Comparison of ENCODE assay signal across 24 mouse cellular contexts in the genomic region with DNA sequence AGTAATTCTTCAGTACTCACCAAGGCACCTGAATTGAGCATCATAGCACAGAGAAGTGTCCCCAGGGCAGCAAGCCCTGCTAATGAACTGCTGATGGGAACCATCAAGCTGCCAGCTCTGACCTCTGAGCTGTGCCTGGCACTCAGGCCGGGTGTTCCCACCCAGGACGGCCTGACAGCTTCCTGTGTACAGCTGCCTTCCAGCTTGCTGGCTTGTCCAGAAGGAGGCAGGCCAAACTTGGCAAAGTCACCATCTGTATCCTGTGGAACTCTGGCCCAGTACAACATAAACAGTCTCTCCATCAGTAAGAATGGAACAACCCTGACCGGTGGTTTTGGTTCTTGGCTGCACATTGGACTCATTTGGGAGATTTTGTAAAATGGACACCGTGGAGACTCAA. TPM values are rescaled to one million over a fixed set of nuclear protein-coding genes. Genes with fewer than 3 reads are reported as not detected.
DNase-seq lines count a peak whose midpoint lies in the region; ATAC-seq and TF ChIP-seq lines count a peak whose summit lies in the region.
"Had no signal": no experiment of that assay in that cellular context is flagged by ENCODE, and none has a peak within 500 bp of the region (broad histone marks: within the 10 kb centered on the region; RNA-seq: fewer than 3 reads in every experiment).

No protein-coding gene starts in this region.

- H3K27me3 ChIP-seq in lung, embryonic 14.5 days (ENCODE audit: insufficient read depth, low read length) = no peaks in the 10 kb centered on the region
- H3K27me3 ChIP-seq: forebrain, embryonic 13.5 days; hindbrain, embryonic 13.5 days; liver, embryonic 15.5 days; midbrain, embryonic 12.5 days had no signal

- DNase-seq in heart, adult 11 months = peak; percentile 92
- no peak for DNase-seq in heart, postnatal 25 days (ENCODE audit: low spot score)
- DNase-seq in adipocyte (ENCODE audit: low spot score) = peak; percentile 55
- peak; percentile 61 for DNase-seq in lung, embryonic 14.5 days
- peak; percentile 65 for DNase-seq in lung, postnatal 25 days (ENCODE audit: low spot score)
- DNase-seq in adrenal gland, adult 18-20 months (ENCODE audit: low spot score in 2 of 2) = no peak
- DNase-seq in gastrocnemius, adult 8-10 months (ENCODE audit: low spot score in 2 of 2) = no peak
- DNase-seq: adrenal gland, postnatal 10 days; B cell, adult 2 months; cerebellum, adult 2 months; gastrocnemius, postnatal 36 days; kidney, adult 2 months; kidney, postnatal 14 days; liver; thymus, adult 2 months; thymus, postnatal 4 days had no signal

- ATAC-seq in lung, embryonic 14.5 days (ENCODE audit: insufficient read depth) = peak; percentile 59
- ATAC-seq: forebrain, embryonic 13.5 days had no signal

- 40% methylated on average over 4 of the region's 4 CpGs for WGBS in lung, embryonic 14.5 days

- H3K4me1 ChIP-seq in lung, embryonic 14.5 days (ENCODE audit: insufficient read depth) = no peaks in the 10 kb centered on the region
- H3K4me1 ChIP-seq: forebrain, embryonic 13.5 days; heart, embryonic 10.5 days; hindbrain, embryonic 13.5 days; liver, embryonic 15.5 days; midbrain, embryonic 12.5 days had no signal

- H3K9ac ChIP-seq in lung, embryonic 14.5 days = no peak overlapping the region
- H3K9ac ChIP-seq: forebrain, embryonic 13.5 days; hindbrain, embryonic 13.5 days; liver, embryonic 15.5 days; midbrain, embryonic 12.5 days had no signal

- no peaks in the 10 kb centered on the region for H3K9me3 ChIP-seq in lung, embryonic 14.5 days (ENCODE audit: low read depth, low read length)
- H3K9me3 ChIP-seq: forebrain, embryonic 13.5 days; G1E; heart, embryonic 10.5 days; hindbrain, embryonic 13.5 days; limb, embryonic 10.5 days; liver, embryonic 15.5 days; midbrain, embryonic 12.5 days had no signal

- H3K27ac ChIP-seq in lung, embryonic 14.5 days (ENCODE audit: low read depth) = no peak overlapping the region
- H3K27ac ChIP-seq: forebrain, embryonic 13.5 days; heart, embryonic 10.5 days; hindbrain, embryonic 13.5 days; limb, embryonic 10.5 days; liver, embryonic 15.5 days; midbrain, embryonic 12.5 days had no signal

- 0 out of 2 replicates have a peak, but pooled peaks have one; percentile 20 for TF ChIP-seq CTCF in lung, embryonic 14.5 days (IDR thresholded peaks at IDR 0.05; ENCODE audit: low read depth)

- intact Hi-C loops in heart, postnatal 25 days (cut with DNase I) = no loop called here

- H3K36me3 ChIP-seq in lung, embryonic 14.5 days (ENCODE audit: insufficient read depth) = no peaks in the 10 kb centered on the region
- H3K36me3 ChIP-seq: heart, embryonic 10.5 days; hindbrain, embryonic 13.5 days; limb, embryonic 10.5 days; liver, embryonic 15.5 days; midbrain, embryonic 12.5 days had no signal

- H3K4me3 ChIP-seq in lung, embryonic 14.5 days (ENCODE audit: low read depth, low read length) = no peak overlapping the region
- H3K4me3 ChIP-seq: forebrain, embryonic 13.5 days; heart, embryonic 10.5 days; hindbrain, embryonic 13.5 days; limb, embryonic 10.5 days; liver, embryonic 15.5 days; midbrain, embryonic 12.5 days had no signal

- no peak overlapping the region for H3K4me2 ChIP-seq in lung, embryonic 14.5 days
- H3K4me2 ChIP-seq: forebrain, embryonic 13.5 days; hindbrain, embryonic 13.5 days; liver, embryonic 15.5 days; midbrain, embryonic 12.5 days had no signal

RNA-seq across cellular contexts. Expression of gene Cdca8, which starts 14.4 kb away (rescaled TPM):
- total RNA-seq in heart, postnatal 25 days (2021) = 1 to 10 TPM in 1 of 2 experiments, under 1 TPM in 1; 0.88 to 1.4 TPM
- 157 and 169 TPM in 2 replicates for polyA plus RNA-seq in lung, embryonic 14.5 days (2014; fragmentation: Nextera tagmentation; extraction: Ambion mirVana)
- 1 to 10 TPM; 2.3 to 2.5 TPM for total RNA-seq in adrenal gland, adult 18-20 months (2021)
- total RNA-seq in gastrocnemius, adult 8-10 months (2022) = under 1 TPM; 0.24 to 0.51 (median 0.28) TPM

RNA-seq across cellular contexts. Expression of gene 9930104L06Rik, which starts 16.7 kb away (rescaled TPM):
- 1 to 10 TPM; 7.4 to 7.9 TPM for total RNA-seq in heart, postnatal 25 days (2021)
- polyA plus RNA-seq in lung, embryonic 14.5 days (2014; fragmentation: Nextera tagmentation; extraction: Ambion mirVana) = 3.6 and 3.9 TPM in 2 replicates
- 10 to 100 TPM; 12.7 to 14.0 TPM for total RNA-seq in adrenal gland, adult 18-20 months (2021)
- total RNA-seq in gastrocnemius, adult 8-10 months (2022) = 1 to 10 TPM; 5.6 to 9.4 (median 7.8) TPM

RNA-seq across cellular contexts. Expression of gene Rspo1, which starts 32.7 kb away (rescaled TPM):
- 1 to 10 TPM; 3.1 to 3.6 TPM for total RNA-seq in heart, postnatal 25 days (2021)
- 12.8 and 16.0 TPM in 2 replicates for polyA plus RNA-seq in lung, embryonic 14.5 days (2014; fragmentation: Nextera tagmentation; extraction: Ambion mirVana)
- 1 to 10 TPM; 4.6 to 7.8 TPM for total RNA-seq in adrenal gland, adult 18-20 months (2021)
- total RNA-seq in gastrocnemius, adult 8-10 months (2022) = under 1 TPM in 3 of 4 experiments, not detected in 1; 0.27 to 0.51 (median 0.48) TPM
- total RNA-seq: G1E; monocyte, adult 5-6 weeks had no signal
- polyA plus RNA-seq: G1E had no signal

Comparison
In these comparisons a context has a peak if more than half of its experiments do, and no peak if none do; other contexts are left out.
1. DNase-seq: peak in heart, adult 11 months (single experiment), adipocyte (single experiment), lung, embryonic 14.5 days (single experiment) and lung, postnatal 25 days (single experiment); none in heart, postnatal 25 days (single experiment), adrenal gland, adult 18-20 months (0 of 2) and gastrocnemius, adult 8-10 months (0 of 2).